Mouse (Mus musculus) cortical plate, adult 2 months (tissue): ENCODE data around the gene Thpo. TPM values are rescaled to one million over a fixed set of nuclear protein-coding genes. Genes with fewer than 3 reads are reported as not detected.

Experiments
- H3K27ac ChIP-seq: fragments of 200-500 bp; 2 replicates; pipeline ENCODE4 v1.5.1; 2012; ENCODE audit warnings: low read length, control low read depth, inconsistent platforms; ENCODE audit not compliant: insufficient read depth
- H3K4me1 ChIP-seq: fragments of 200-500 bp; 2 replicates; pipeline ENCODE4 v1.6.1; 2011; ENCODE audit warnings: low read length; ENCODE audit not compliant: control insufficient read depth, insufficient read depth
- H3K4me3 ChIP-seq: fragments of 200-500 bp; 2 replicates; pipeline ENCODE4 v1.5.1; 2011; ENCODE audit warnings: mild to moderate bottlenecking, low read length, control low read depth; ENCODE audit not compliant: insufficient read depth
- CTCF ChIP-seq: fragments of 200-500 bp; IDR thresholded peaks from 2 replicates; pipeline ENCODE4 v1.5.1; 2011; ENCODE audit warnings: mild to moderate bottlenecking, control low read depth, low read length; ENCODE audit not compliant: insufficient read depth; ENCODE audit errors: extremely low read depth
- POLR2A ChIP-seq: fragments of 200-500 bp; IDR thresholded peaks from 2 replicates; pipeline ENCODE4 v1.6.1; 2011; ENCODE audit warnings: mild to moderate bottlenecking, low read length, control low read depth; ENCODE audit not compliant: insufficient read depth; ENCODE audit errors: extremely low read depth
- polyA plus RNA-seq: library from polyadenylated mRNA; depleted of rRNA; stranded (reverse); fragments of >200 nt; gene quantifications from 2 replicates; pipeline ENCODE4 v1.2.3, GENCODE M21; 2012

Thpo gene
- polyA plus RNA-seq, 1 experiment = 20.6 TPM

DNA sequence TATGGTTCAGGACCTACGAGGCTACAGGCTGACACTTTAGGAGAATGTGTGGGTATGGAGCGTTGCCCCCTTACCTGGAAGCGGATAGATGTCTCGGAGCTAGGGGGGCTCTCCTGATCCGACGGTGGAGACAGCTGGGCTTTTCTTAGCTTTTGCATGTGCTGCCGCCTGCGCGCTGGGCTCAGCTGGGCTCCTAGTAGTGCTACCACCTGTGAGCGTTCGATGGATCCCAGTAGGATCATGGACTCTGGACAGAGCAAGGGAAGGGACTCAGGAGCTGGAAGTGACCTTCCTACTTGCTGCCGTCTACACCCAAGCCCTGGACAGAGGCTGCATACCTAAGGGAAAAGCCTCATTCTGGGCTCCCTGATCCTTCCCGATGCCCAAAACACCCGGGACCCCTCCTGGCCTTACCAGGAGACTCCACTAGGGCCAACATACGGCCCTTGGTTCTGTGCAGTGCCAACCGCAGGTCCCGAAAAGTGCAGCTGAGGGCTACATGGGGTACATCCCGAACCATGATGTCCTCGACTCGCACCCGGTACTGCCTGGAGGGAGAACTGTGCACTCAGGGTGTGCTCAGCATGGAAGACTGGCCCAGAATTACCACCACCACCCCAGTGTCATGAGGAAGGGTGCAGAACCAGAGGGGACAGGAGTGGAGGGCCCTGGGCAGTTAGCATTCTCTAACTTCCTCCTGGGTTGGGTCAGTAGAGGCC, 25.9 kb downstream of the Thpo start:
- Histone ChIP-seq H3K4me1 (no peaks in the 10 kb centered on the region), H3K27ac (no peak overlapping the region), H3K4me3 (no peak overlapping the region)
- TF ChIP-seq POLR2A (no peak), CTCF (no peak)

DNA sequence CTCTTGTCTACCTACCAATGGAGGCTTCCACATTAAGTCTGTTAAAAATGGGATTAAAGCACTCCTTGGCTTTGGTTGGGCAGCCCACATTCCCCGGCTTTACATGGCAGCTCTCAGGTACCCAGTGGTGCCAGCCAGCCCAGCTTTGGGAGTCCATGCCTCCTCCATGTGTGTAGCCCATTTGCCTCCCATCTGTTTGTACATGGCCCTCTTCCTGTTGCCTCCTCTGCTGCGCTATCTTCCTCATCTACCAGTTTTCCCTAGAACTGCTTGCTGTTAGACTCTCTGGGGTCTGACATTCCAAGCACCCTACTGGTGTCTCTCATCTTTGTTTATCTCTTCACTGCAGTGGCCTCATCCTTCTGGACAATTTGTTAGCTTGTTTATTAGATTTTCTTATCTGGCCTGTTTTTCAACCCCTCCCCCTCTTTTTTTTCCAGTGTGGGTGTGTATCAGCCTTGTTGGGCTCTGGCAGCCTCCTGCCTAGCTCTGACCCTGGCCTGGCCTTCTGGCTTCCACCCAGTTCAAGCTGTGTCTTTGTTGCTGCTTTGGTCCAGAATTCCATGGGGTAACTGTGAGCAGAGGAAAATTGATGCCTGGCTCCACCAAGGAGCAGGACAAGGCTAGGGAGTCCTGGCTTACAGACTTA, 27.8 kb downstream of the Thpo start:
- no peak for TF ChIP-seq CTCF
- no peak for TF ChIP-seq POLR2A
- Histone ChIP-seq H3K4me3 (no peak overlapping the region), H3K27ac (0 out of 2 replicates have a peak overlapping the region, but pooled peaks have one; percentile 5), H3K4me1 (no peaks in the 10 kb centered on the region)

DNA sequence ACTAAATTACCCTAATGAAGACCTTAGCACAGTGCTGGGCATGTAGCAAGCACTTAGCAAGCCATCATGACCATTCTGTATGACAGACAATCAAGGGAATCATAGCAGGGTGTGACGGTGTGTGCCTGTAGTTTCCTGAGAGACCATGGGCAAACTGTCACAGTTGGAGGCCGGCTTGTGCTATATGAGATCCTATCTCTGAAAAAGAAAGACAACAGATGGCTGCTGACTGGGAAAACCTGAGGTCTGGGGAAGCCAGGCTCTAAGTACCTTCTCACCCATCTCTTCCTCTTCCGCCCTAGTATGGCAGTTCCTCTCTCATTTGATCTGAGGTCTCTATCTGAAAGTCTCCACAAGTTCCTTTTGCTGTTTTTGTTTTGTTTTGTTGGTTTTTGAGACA, 28.5 kb downstream of the Thpo start:
- 0 out of 2 replicates have a peak overlapping the region, but pooled peaks have one; percentile 24 for H3K27ac ChIP-seq
- TF ChIP-seq CTCF (no peak), POLR2A (no peak)
- H3K4me3 ChIP-seq = no peak overlapping the region
- H3K4me1 ChIP-seq = no peaks in the 10 kb centered on the region

DNA sequence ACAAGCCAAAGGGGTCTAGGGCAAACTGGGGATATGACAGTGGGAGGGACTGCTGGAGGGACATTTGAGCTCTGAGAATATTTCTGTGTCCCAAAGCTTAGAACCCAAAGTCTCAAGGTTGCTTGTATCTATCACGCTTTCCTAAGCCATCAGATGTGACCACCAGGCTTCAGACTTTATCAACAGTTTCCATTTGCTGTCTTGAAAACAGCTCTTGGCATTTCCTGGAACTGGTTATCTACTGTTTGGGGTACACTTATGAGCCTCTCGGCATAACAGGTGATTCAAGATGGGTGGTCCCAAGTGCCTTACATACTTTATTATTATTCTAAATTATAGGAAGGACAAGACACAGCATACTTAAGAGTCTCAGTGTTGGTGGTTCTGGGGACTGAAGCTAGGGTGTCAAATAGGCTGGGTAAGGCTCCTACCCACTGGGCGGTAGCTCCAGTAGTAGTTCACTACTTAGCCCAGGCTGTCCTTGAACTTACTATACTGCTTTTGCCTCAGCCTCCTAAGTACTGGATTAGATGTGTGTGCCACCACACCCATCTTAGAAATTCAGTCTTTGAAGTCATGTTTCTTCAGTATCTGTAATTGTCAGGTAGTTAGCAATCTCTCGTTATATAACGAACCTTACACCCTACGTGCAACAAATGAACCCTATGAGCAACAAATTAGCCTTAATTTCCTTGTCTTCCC, 30.5 kb downstream of the Thpo start:
- TF ChIP-seq CTCF (no peak), POLR2A (0 out of 2 replicates have a peak, but pooled peaks have one; percentile 3)
- Histone ChIP-seq H3K4me1 (no peaks in the 10 kb centered on the region), H3K4me3 (no peak overlapping the region), H3K27ac (no peak overlapping the region)

DNA sequence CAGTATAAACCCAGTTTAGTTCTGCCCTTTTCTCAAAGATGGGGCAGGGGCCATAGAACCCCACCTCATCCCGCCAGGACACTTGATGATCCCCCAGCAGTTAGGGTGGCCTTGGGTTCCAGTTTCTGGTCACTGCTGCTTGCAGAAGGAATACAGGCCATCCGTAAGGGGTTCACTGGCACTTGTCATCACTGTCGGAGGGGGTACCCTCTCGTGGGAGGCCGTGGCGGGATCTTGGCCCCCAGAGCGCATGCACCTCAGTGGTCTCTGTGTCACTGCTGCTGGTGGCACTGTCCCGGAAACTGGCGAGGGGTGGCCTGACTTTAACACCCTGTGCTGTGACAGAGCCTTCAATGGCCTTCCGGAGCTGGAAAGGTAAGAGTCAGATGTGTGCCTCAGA, 31.2 kb downstream of the Thpo start:
- Histone ChIP-seq H3K27ac (no peak overlapping the region), H3K4me3 (no peak overlapping the region), H3K4me1 (0 out of 2 replicates have a peak, but pooled peaks cover 2% of the 10 kb centered on the region)
- TF ChIP-seq POLR2A (0 out of 2 replicates have a peak, but pooled peaks have one; percentile 35), CTCF (no peak)

DNA sequence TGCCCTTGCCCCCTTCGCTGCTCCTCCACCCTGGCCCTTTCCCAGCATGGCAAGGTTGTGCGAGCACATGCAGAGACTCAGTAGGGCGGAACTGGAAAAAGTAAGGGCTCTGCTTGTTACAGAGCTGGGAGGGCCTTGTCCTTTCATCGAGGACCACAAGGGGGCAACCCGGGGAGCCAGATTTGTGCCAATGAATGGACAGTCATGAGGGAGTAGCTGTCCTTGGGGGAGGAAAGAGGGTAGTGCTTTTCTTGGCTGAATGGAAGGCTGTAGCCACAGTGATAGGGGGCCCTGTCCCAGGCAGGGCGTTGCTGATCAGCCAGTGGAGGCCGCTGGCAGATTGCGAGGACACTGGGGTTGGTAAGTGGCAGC, 31.8 kb downstream of the Thpo start:
- Histone ChIP-seq H3K4me3 (no peak overlapping the region), H3K27ac (no peak overlapping the region), H3K4me1 (0 out of 2 replicates have a peak, but pooled peaks cover 2% of the 10 kb centered on the region)
- TF ChIP-seq POLR2A = no peak
- peak; percentile 52 for TF ChIP-seq CTCF

DNA sequence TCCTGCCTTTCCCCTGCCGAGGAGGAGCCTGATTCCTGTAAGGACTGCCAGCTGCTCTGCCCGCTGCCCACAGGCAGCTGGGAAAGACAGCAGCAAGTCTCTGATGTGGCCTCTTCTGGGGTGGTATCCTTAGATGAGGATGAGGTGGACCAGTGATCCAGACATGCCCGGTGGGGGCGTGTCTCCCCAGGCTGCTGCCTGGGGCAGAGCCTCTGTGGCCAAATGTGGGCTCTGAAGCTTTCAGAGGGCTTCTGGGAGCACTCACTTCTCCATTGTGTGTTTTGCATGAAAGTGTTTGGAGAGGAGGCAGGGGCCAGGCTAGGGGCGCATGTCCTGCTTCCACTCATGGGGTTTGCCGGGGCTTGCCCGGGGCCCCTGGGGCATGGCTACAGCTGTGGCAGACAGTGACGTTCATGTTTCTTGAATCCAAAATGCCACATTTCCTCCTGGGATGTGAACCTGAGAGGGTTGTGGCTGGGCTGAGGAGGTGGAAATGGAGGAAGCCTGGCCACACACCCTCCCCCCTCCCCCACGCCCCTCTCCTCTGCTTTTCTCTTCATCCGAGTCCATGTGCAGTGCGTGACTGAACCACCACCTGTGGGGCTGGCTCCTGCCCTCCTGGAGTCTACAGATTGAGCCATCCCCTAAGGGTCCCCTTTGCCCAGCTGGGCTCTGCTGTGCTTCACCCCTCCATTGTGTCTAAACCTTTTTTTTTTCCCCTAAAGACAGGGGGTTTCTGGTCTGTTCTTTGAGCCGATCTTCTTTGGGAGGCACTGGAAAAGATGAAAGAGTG, 32.4 kb downstream of the Thpo start:
- TF ChIP-seq POLR2A (no peak; the same call in 1 of the 2 replicates), CTCF (no peak)
- Histone ChIP-seq H3K4me3 (no peak overlapping the region), H3K4me1 (0 out of 2 replicates have a peak, but pooled peaks cover 2% of the 10 kb centered on the region), H3K27ac (0 out of 2 replicates have a peak overlapping the region, but pooled peaks have one; percentile 43)

DNA sequence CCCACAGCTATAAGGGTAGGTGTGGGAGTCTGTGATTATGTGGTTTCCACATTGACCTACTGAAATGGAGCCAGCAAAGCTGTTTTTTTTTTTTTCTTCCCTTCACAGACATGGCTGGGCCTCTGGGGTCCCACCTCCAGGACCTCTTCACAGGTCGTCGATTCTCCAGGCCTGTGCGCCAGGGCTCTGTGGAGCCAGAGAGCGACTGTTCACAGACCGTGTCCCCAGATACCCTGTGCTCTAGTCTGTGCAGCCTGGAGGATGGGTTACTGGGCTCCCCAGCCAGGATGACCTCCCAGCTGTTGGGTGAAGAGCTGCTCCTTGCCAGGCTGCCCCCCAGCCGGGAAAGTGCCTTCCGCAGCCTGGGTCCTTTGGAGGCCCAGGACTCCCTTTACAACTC, 33.0 kb downstream of the Thpo start:
- Histone ChIP-seq H3K27ac (0 out of 2 replicates have a peak overlapping the region, but pooled peaks have one; percentile 43), H3K4me3 (no peak overlapping the region), H3K4me1 (0 out of 2 replicates have a peak, but pooled peaks cover 2% of the 10 kb centered on the region)
- TF ChIP-seq POLR2A = no peak

DNA sequence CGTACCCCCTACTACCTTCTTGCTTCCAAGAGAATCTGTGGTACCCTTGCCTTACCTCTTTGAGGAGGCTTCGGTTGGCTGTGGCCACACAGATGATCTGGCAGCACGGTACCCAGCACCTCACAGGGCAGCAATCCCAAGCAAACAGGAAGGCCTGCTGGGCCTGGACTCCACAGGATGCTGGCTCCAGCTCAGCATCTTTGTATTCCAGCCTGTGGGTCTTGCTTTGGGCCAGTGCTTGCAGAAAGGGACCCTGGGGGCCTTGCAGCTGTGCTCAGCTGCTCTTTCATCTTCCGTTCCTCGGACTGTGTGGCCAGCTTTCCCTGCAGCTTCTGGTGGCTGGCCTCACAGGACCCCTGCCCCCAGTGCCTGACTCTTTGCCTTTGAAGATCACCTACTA, 34.3 kb downstream of the Thpo start:
- Histone ChIP-seq H3K27ac (no peak overlapping the region), H3K4me1 (0 out of 2 replicates have a peak, but pooled peaks cover 2% of the 10 kb centered on the region), H3K4me3 (no peak overlapping the region)
- TF ChIP-seq POLR2A = no peak
- TF ChIP-seq CTCF = no peak
